Mouse (Mus musculus) lung, postnatal 25 days (tissue): ENCODE data around the gene Hmgcl.

ENCODE experiments used
- DNase-seq: peaks from one replicate; pipeline ENCODE4 v3.0.0; 2022; ENCODE audit warnings: low spot score

The Hmgcl gene

GRCm38 (mm10) chr4:135946278-135946658 is at the start of gene Hmgcl:
Gene Hmgcl (plus strand): TSS chr4:135946448.
- peak; percentile 97 for DNase-seq

DNA sequence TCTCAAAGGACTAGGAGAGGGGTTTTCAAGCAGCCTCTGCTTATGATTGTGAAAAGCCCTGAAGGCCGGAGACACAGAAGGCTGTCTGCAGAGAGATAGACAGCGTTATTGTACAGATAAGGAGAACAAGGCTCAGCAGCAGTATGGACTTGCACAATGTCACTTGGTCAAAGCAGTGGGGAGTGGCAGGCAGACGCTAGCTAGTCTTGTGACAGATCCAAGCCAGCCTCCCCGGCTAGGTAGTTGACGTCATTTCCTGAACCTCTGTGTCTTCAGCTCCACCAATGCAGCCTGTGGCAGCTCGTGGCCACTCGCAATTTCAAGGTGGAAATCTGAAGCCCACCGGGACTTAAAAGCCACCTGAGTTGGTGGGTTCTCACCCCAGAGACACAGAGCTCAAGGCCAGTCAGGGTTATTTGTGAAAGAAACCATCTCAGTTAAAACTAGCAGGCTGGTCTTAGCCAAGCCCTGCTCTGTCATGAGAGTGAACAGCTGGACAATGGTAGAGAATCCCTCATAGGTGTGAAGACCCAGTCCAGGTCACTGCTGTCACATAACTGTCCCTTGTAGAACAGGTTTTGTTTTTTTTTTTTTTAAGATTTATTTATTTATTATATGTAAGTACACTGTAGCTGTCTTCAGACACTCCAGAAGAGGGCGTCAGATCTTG is 47.7 kb upstream of the Hmgcl start:
- peak; percentile 80 for DNase-seq

GRCm38 (mm10) chr4:135899050-135899448 is 47.2 kb upstream of the Hmgcl start:
- DNase-seq = no peak

DNA sequence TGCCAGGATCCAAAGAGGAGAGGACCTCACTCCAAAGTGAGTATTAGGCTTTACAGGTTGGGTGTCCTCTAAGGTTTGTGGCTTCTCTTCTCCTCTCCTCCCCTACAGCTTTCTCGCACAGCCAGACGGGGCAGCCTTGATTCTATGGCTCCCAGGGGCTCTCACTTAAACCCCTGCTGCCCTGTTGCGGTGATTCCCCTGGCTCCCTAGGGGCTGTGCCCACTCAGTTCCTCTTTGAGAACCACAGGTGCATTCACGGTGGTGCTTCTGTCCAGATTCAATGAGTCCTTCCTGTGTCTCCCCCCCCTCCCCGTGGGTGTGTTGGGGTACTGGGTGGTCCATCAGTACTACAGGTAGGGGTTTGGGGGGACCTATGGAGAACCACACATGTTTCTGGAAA is 46.2 kb upstream of the Hmgcl start:
- DNase-seq = peak; percentile 53

DNA sequence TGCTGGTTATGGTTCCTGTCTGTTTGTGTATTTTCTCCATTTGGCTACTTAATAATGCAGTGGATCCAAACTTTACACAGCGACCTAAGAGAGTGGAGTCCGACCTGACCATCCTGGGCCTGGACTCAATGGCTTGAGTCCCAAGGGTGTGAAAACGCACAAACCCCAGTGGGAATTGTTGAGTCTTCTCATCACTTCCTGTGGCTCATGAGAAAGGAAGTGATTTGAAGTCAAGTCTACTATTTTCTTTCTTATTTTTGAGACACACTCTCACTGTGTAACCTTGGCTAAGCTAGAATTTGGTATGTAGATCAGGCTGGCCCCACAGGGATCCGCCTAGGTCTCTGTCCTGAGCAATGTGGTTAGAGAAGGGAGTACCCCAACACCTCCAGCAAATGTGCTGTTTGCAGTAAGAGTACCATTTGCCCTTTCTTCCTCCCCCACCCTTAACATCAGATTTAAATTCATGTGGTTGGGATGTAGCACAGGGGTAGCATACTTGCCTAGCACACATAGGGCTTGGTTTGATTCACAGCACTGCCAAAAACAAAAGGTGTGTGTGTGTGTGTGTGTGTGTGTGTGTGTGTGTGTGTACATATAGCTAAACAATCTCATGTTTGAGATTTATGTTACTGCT is 43.5 kb upstream of the Hmgcl start:
- DNase-seq = no peak

GRCm38 (mm10) chr4:135904810-135905209 is 41.4 kb upstream of the Hmgcl start:
- DNase-seq = no peak

- DNase-seq = no peak
These were observed 39.6 kb upstream of the Hmgcl start for GRCm38 (mm10) chr4:135906633-135907032.

DNA sequence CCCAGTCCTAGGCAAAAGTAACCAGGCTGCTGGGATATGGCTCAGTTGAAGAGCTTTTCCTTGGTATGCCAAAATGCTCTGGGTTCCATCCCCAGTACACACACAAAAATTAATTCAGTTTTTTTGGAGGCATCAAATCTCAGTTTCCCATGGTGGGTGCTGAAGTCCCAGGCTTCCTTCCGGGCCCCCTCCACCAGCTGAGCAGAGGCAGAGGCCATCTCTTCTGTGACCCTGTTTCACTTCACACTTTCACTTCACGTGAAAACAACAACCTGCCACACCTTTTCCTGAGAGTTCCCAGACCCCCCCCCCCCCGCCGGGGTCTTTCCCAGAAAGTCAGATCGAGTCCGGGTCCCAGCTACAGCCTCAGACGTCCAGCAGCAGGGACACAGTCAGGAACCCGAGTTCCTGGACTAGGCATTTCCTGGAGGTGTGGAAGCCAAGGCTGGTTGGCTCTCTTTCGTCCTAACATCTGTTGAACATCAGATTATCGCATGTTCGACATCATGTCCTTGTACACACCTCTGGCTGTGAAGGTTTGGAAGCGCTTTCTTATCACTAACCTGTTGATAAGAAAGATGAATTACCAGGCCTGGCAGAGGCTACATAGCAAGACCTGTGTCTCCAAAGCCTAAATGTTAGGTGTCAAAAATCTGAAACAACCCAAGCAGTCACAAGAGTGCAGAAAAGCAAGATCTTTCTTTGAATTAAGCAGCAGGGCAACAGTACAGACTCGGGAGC is 36.8 kb upstream of the Hmgcl start:
- DNase-seq = no peak

- DNase-seq = peak; percentile 54
These were observed 34.7 kb upstream of the Hmgcl start for GRCm38 (mm10) chr4:135911531-135911930.

DNA sequence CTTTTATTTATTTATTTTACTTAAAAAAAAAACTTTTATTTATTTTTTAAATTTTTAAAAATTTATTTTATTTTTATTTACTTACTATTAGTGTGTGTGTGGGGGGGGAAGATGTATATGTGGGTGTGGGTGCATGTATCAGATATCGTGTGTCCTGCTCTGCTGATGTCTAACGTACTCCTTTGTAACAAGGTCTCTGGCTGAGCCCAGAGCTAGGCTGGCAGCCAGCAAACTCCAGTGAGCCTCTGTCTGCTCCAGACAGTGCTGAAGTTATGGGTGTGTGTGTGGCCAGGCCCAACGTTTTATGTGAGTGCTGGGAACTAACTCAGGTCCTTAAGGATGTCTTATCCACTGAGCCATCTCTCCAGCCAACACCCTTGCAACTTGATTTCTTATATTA is 34.1 kb upstream of the Hmgcl start:
- DNase-seq = no peak

DNA sequence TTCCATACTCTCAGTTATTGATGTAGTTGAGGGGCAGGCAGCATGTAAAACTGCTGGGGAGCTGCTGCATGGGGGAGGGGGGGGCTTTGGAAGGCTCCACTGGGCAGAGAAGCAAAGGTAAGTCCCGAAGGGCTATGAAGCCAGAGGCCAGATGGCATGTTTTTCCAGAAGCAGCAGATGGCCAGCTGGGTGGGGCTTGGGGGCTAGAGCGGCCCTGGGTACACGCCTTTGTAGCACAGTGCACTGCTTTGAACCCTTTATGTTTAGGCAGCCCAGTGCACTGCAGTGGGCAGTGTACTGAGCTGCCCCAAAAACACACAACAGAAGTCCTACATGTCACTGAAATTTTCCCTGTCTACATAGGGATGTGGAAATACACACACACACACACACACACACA is 33.4 kb upstream of the Hmgcl start:
- no peak for DNase-seq

GRCm38 (mm10) chr4:135913433-135913832 is 32.8 kb upstream of the Hmgcl start:
- no peak for DNase-seq

DNA sequence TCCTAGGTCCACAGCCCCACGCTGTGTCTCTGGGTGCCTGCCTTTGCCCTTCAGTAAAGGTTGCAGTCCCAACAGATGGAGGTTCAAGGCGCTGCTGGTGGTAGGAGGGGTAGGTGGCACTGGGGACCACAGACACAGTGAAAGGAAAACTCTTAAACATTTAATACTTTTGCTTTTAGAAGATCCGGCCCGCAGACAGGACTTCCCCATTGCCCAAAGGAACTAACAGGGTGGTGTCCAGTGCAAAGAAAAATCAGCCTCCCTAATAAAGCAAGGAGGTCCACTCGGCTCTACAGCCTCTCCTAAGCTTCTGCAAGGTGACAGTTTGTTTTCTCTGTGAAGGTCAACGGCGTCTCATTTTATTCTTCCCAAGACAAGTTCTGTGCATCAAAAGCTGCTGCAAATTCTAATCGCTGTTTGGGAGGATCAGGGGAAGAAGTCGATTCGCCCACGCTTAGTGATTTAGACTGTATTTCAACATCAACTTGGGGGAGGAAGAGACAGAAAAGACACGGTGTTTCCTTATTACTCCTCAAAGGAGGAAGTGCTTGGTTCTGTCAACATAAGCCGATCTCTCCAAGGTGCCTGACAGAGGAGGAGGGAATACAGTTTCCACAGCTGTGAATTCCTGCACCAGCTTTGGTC is 27.5 kb upstream of the Hmgcl start:
- DNase-seq = peak; percentile 64

DNA sequence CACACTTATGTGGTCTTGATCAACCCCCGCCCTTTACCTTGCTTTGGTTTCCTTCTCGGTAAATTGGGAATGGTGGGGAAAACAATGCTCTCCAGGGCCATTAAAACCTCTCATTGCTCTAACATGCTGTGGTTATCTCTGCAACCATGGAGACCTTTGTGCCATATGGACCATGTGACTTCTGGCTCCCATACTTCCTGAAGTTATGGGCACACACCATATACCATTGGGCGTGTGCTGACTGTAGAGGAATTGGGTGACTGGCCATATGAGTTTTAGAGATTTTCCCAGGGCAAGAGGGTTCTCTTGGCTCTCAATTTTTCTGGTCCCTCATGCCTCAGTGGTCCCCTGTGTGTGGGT is 27.0 kb upstream of the Hmgcl start:
- no peak for DNase-seq

DNA sequence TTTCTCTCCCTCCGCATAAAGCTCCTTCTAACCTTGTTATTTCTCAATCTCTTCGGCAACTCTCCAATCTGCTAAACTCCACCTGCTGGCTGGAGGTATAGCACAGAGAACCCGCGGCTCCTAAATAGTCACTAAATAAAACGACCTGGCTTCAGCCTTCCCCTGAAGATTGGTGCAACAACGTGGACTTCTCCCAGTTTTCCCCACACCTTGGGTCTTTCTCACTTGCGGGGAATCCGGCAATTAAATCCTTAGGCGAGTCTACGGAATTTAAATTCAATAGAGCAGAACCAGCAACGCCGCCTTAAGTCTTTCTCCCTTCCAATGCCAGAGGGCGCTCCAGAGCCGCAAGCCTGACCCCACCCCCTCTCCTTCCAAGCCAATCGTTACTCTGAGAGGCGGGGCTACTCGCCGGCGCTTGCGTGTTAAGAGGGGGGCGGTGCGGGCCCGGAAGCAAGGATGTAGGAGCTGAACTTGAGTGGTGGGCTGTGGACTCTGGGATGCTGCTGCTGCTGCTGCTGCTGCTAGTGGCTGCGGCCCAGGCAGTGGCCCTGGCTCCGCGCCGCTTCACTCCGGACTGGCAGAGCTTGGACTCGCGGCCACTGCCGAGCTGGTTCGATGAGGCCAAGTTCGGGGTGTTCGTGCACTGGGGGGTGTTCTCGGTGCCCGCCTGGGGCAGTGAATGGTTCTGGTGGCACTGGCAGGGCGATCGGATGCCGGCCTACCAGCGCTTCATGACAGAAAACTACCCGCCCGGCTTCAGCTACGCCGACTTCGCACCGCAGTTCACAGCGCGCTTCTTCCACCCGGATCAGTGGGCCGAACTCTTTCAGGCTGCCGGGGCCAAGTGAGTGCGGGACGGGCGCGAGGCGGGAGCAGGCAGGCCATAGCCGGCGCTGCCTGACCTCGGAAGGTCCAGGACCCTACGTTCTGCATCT is 25.7 kb upstream of the Hmgcl start, which contains the start of gene Fuca1:
Gene Fuca1 (plus strand): TSS at position 432 of the 938 bp plus-strand sequence.
- peak; percentile 97 for DNase-seq

DNA sequence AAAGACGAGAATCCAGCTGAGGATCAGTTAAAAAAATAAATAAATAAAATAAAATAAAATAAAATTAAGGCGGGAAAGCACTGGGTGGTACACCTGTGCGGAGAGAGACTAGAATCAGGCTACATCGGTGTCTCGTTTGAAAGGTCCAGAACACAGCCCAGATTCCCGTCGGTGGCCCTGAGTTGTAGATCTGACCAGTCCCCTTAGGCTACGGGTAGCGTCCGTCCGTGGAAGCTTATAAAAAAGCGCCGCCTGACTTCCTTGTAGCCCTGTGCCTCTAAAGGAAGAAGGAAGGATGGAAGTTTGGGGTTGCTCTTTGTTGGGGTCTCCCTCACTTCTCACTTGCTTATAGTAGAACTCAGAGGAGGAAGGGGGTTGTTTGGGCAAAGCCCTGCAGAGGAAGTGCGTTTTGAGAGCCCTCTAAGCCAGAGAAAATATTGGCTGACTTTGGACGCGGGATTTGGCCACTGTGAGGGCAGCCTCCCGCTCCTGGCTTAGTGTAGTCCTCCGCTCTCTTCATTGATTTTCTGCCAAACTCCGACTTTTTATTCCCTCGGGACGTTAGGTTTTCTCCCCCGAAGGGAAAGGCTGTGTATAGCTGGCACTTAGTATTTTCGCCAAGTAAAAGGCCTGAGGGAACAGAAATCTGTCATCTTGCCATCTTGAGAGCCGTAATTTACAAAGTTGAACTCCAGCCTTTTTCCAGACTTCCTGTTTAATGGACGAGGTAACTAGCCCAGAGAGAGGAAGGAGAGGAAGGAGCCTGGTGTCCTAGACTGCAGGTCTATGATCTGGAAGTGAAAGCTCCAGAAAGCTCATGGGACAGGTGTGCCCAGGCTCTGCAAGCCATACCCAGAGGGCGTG is 24.8 kb upstream of the Hmgcl start:
- DNase-seq = no peak

GRCm38 (mm10) chr4:135922190-135922589 is 24.1 kb upstream of the Hmgcl start:
- no peak for DNase-seq

DNA sequence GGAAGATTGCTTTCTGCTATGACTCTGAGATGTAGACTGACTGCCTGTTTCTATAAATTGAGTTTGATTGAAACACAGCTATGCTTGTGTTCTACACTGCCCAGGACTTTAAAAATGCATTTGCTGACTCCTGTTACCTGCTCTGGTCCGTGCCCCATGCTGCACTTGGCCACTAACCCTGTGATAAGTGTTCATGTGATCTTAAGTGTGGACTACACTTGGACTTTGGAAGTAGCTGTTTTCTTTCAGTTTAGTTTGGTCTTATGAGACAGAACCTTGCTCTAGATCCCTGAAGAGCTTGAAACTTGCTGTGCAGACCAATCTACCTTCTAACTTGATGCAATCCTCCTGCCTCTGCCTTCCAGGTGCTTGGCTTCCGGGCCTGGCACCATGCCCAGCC is 21.8 kb upstream of the Hmgcl start:
- DNase-seq = no peak

GRCm38 (mm10) chr4:135925341-135925740 is 20.9 kb upstream of the Hmgcl start:
- DNase-seq = no peak

DNA sequence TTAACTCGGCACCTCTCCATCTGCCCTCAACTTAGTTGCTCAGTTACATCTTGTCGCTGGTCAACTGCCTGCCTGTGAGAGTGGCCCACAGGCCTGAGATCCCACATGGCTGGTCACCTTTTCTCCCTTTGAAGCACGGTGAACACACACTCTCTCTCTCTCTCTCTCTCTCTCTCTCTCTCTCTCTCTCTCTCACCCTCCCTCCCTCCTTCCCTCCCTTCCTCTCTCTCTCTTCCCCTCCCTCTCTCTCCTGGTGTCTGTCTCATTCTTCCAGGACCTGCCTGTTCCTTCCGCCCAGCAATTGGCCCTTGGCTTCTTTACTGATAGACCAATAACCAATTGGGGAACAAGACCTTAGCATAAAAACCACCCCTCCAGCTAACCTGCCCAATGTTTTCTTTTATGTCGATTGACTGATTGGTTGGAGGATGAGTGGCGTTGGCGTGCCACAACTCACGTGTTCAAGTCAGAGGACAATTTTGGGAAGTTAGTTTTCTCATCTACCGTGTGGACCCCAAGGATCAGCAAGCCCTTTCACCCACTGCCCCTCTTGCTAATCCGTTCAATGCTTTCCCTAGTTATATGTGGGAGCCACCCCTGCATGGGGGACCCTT is 19.9 kb upstream of the Hmgcl start:
- no peak for DNase-seq
